Mouse (Mus musculus) retina, adult 2 months (tissue): ENCODE measurements around the gene Olfr381.
"Not testable (repeated sequence)": the region's sequence is repeated elsewhere in the genome, so short reads cannot be mapped to it uniquely, and the experiment has no call there.

ENCODE experiments used
- DNase-seq: peaks from one replicate; pipeline ENCODE4 v3.0.0-alpha.2; 2012; ENCODE audit warnings: low read depth, low spot score

The Olfr381 gene

DNA sequence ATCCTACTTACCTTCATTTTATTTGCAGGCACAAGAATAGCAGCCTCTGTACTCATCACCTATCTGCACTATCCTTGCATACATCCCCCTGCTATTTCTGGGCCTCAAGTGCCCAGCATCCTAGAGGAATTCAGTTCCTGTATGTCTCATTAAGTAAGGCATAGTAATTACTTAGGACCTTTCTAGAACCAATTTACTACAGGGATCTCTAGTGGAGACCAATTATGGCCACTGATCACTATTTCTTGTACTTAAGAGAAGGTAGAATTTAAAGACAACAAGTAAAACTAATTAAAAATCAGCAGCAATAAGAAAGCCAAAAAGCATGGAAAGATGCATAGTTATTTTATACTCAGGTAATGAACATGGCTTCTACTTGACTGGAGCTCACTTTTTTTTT is at the start of gene Olfr381:
Olfr381 (minus strand) TSS at position 101 of the 400 bp plus-strand sequence.
- no peak for DNase-seq

GRCm38 (mm10) chr11:73528971-73529370 is 37.6 kb upstream of the Olfr381 start:
- not testable (repeated sequence) for DNase-seq

DNA sequence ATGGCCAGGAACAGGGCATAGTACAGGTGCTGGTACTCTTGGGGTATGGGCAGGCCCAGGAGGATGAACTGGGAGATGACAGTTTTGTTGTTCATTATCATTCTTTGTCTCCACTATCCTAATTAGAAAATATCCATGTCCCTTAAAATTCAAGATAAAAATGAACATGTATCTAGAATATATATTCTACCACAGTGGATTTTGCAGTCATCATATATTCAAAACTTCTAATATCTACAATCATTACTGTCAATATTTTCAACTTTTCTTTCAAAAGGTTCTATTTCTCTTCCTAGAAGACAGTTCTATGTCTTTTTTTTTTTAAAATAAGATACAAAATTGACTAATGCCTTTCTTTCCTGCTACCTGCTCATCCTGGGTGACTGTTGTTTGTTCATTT is 25.7 kb upstream of the Olfr381 start, which contains the start of gene Olfr382:
Olfr382 (minus strand) TSS at position 101 of the 400 bp plus-strand sequence.
- no peak for DNase-seq

GRCm38 (mm10) chr11:73457408-73457807 is 34.0 kb downstream of the Olfr381 start, which contains the start of gene Olfr380:
Olfr380 (minus strand) TSS chr11:73457508.
- DNase-seq = no peak
